Mouse (Mus musculus): ENCODE results near the gene Ddr1. TPM values are rescaled to one million over a fixed set of nuclear protein-coding genes. Genes with fewer than 3 reads are reported as not detected.

Ddr1 gene
- polyA plus RNA-seq, 1 experiment from 2014 or later = 30.0 TPM

- TF ChIP-seq CTCF (IDR thresholded peaks at IDR 0.05; ENCODE audit: low read depth) = peak; percentile 100
- Histone ChIP-seq H3K9ac (ENCODE audit: low read depth, low read length) (no peak overlapping the region), H3K4me3 (ENCODE audit: low read depth, low read length) (no peak overlapping the region), H3K4me1 (replicated peaks; ENCODE audit: control insufficient read depth, insufficient read depth, low read length) (0 out of 2 replicates have a peak, but pooled peaks cover 7% of the 10 kb centered on the region), H3K36me3 (ENCODE audit: control insufficient read depth, insufficient read depth) (no peaks in the 10 kb centered on the region), H3K27ac (ENCODE audit: low read depth, low read length) (no peak overlapping the region), H3K27me3 (replicated peaks; ENCODE audit: control insufficient read depth, insufficient read depth, low read length) (no peaks in the 10 kb centered on the region), H3K9me3 (ENCODE audit: control insufficient read depth) (no peaks in the 10 kb centered on the region), H3K4me2 (replicated peaks; ENCODE audit: low read depth) (peak overlapping the region; percentile 39; the same call in 1 of the 2 replicates)
- WGBS = 23% methylated on average over 21 of the region's 21 CpGs
- ATAC-seq = peak; percentile 82
Measured at GRCm38 (mm10) chr17:35725286-35726232, 21.1 kb upstream of the Ddr1 start.

- no peak for TF ChIP-seq CTCF (IDR thresholded peaks at IDR 0.05; ENCODE audit: low read depth)
- Histone ChIP-seq H3K36me3 (ENCODE audit: control insufficient read depth, insufficient read depth) (no peaks in the 10 kb centered on the region), H3K4me2 (replicated peaks; ENCODE audit: low read depth) (0 out of 2 replicates have a peak overlapping the region, but pooled peaks have one; percentile 3), H3K4me1 (replicated peaks; ENCODE audit: control insufficient read depth, insufficient read depth, low read length) (0 out of 2 replicates have a peak, but pooled peaks cover 7% of the 10 kb centered on the region), H3K4me3 (ENCODE audit: low read depth, low read length) (no peak overlapping the region), H3K27ac (ENCODE audit: low read depth, low read length) (peak overlapping the region; percentile 70), H3K9me3 (ENCODE audit: control insufficient read depth) (no peaks in the 10 kb centered on the region), H3K27me3 (replicated peaks; ENCODE audit: control insufficient read depth, insufficient read depth, low read length) (no peaks in the 10 kb centered on the region), H3K9ac (ENCODE audit: low read depth, low read length) (no peak overlapping the region)
- peak; percentile 67 for ATAC-seq
- 36% methylated on average over 8 of the region's 8 CpGs for WGBS
Measured at GRCm38 (mm10) chr17:35721676-35722075, 17.3 kb upstream of the Ddr1 start.

GRCm38 (mm10) chr17:35720340-35720727 is 15.9 kb upstream of the Ddr1 start:
- 40% methylated on average over 11 of the region's 11 CpGs for WGBS
- H3K4me2 ChIP-seq (replicated peaks; ENCODE audit: low read depth) = no peak overlapping the region
- no peak overlapping the region for H3K9ac ChIP-seq (ENCODE audit: low read depth, low read length)
- H3K4me1 ChIP-seq (replicated peaks; ENCODE audit: control insufficient read depth, insufficient read depth, low read length) = 0 out of 2 replicates have a peak, but pooled peaks cover 7% of the 10 kb centered on the region
- no peaks in the 10 kb centered on the region for H3K36me3 ChIP-seq (ENCODE audit: control insufficient read depth, insufficient read depth)
- H3K27ac ChIP-seq (ENCODE audit: low read depth, low read length) = no peak overlapping the region
- no peaks in the 10 kb centered on the region for H3K27me3 ChIP-seq (replicated peaks; ENCODE audit: control insufficient read depth, insufficient read depth, low read length)
- no peak for TF ChIP-seq CTCF (IDR thresholded peaks at IDR 0.05; ENCODE audit: low read depth)
- no peaks in the 10 kb centered on the region for H3K9me3 ChIP-seq (ENCODE audit: control insufficient read depth)
- H3K4me3 ChIP-seq (ENCODE audit: low read depth, low read length) = no peak overlapping the region
- ATAC-seq = no peak

- no peak overlapping the region for H3K4me2 ChIP-seq (replicated peaks; ENCODE audit: low read depth)
- no peak overlapping the region for H3K4me3 ChIP-seq (ENCODE audit: low read depth, low read length)
- H3K4me1 ChIP-seq (replicated peaks; ENCODE audit: control insufficient read depth, insufficient read depth, low read length) = 0 out of 2 replicates have a peak, but pooled peaks cover 7% of the 10 kb centered on the region
- H3K9me3 ChIP-seq (ENCODE audit: control insufficient read depth) = no peaks in the 10 kb centered on the region
- 59% methylated on average over 9 of the region's 9 CpGs for WGBS
- TF ChIP-seq CTCF (IDR thresholded peaks at IDR 0.05; ENCODE audit: low read depth) = peak; percentile 54
- no peaks in the 10 kb centered on the region for H3K36me3 ChIP-seq (ENCODE audit: control insufficient read depth, insufficient read depth)
- no peak for ATAC-seq
- H3K9ac ChIP-seq (ENCODE audit: low read depth, low read length) = no peak overlapping the region
- H3K27ac ChIP-seq (ENCODE audit: low read depth, low read length) = no peak overlapping the region
- no peaks in the 10 kb centered on the region for H3K27me3 ChIP-seq (replicated peaks; ENCODE audit: control insufficient read depth, insufficient read depth, low read length)
Measured at GRCm38 (mm10) chr17:35719616-35720339, 15.4 kb upstream of the Ddr1 start.

GRCm38 (mm10) chr17:35717080-35717479 is 12.7 kb upstream of the Ddr1 start:
- ATAC-seq = no peak
- TF ChIP-seq CTCF (IDR thresholded peaks at IDR 0.05; ENCODE audit: low read depth) = no peak
- H3K9ac ChIP-seq (ENCODE audit: low read depth, low read length) = no peak overlapping the region
- WGBS = 78% methylated on average over 6 of the region's 6 CpGs
- H3K4me3 ChIP-seq (ENCODE audit: low read depth, low read length) = no peak overlapping the region
- no peak overlapping the region for H3K4me2 ChIP-seq (replicated peaks; ENCODE audit: low read depth)
- no peaks in the 10 kb centered on the region for H3K9me3 ChIP-seq (ENCODE audit: control insufficient read depth)
- H3K27ac ChIP-seq (ENCODE audit: low read depth, low read length) = no peak overlapping the region
- 0 out of 2 replicates have a peak, but pooled peaks cover 7% of the 10 kb centered on the region for H3K4me1 ChIP-seq (replicated peaks; ENCODE audit: control insufficient read depth, insufficient read depth, low read length)
- no peaks in the 10 kb centered on the region for H3K36me3 ChIP-seq (ENCODE audit: control insufficient read depth, insufficient read depth)
- H3K27me3 ChIP-seq (replicated peaks; ENCODE audit: control insufficient read depth, insufficient read depth, low read length) = no peaks in the 10 kb centered on the region

GRCm38 (mm10) chr17:35716114-35716513 is 11.7 kb upstream of the Ddr1 start:
- Histone ChIP-seq H3K4me1 (replicated peaks; ENCODE audit: control insufficient read depth, insufficient read depth, low read length) (0 out of 2 replicates have a peak, but pooled peaks cover 3% of the 10 kb centered on the region), H3K36me3 (ENCODE audit: control insufficient read depth, insufficient read depth) (no peaks in the 10 kb centered on the region), H3K9me3 (ENCODE audit: control insufficient read depth) (no peaks in the 10 kb centered on the region), H3K9ac (ENCODE audit: low read depth, low read length) (no peak overlapping the region), H3K4me3 (ENCODE audit: low read depth, low read length) (no peak overlapping the region), H3K27ac (ENCODE audit: low read depth, low read length) (no peak overlapping the region), H3K27me3 (replicated peaks; ENCODE audit: control insufficient read depth, insufficient read depth, low read length) (no peaks in the 10 kb centered on the region), H3K4me2 (replicated peaks; ENCODE audit: low read depth) (no peak overlapping the region)
- no peak for TF ChIP-seq CTCF (IDR thresholded peaks at IDR 0.05; ENCODE audit: low read depth)
- ATAC-seq = peak; percentile 58
- 44% methylated on average over 3 of the region's 3 CpGs for WGBS
